Mouse (Mus musculus) MEL-GATA-1-ER (cell line): ENCODE results near the gene Rasgrf2.
"Not testable (repeated sequence)": the region's sequence is repeated elsewhere in the genome, so short reads cannot be mapped to it uniquely, and the experiment has no call there.

Source experiments
- DNase-seq: peaks from one replicate; pipeline ENCODE4 v3.0.0-alpha.2; 2012; ENCODE audit warnings: low read depth; ENCODE audit errors: extremely low read depth

Gene Rasgrf2

DNA sequence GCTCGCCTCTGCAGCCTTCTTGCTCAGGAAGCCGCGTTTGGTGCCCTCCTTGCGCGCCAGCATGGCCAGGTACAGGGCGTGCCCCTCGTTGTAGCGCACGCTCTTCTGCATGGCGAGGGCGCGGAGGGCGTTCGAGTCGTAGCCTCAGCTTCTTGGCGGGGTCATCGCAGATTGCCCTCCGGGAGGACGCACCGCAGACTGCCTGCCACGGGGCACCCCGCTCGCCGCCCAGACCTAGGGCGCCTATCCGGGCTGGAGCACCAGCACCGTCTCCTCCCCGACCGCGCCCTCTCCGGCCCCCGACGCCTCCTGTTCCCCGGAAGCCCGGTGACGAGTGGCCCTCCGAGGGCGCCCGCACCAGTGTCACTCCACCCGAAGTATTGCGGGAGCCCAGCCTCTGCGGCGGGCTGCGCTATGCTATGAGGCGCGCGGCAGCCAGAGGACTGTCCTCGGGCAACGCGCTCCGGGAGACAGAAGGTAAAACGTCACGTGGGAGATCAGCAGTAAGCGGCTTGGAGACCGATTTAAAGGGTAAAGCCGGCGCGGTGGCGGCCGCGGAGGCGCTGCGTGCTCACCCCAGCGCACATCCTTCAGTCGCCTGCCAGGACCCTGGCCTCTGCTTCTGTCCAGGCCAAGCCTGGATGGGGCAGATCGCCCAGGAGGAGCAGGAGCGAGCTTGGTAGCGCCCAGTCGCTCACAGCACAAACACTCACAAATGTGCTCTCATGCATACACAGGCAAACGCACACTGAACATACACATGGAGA, at the start of gene Rasgrf2:
TSS of gene Rasgrf2 (minus strand) at position 273 of the 767 bp plus-strand sequence.
- no peak for DNase-seq

- not testable (repeated sequence) for DNase-seq
Observed at GRCm38 (mm10) chr13:92172686-92173085, 41.2 kb upstream of the Rasgrf2 start.

DNA sequence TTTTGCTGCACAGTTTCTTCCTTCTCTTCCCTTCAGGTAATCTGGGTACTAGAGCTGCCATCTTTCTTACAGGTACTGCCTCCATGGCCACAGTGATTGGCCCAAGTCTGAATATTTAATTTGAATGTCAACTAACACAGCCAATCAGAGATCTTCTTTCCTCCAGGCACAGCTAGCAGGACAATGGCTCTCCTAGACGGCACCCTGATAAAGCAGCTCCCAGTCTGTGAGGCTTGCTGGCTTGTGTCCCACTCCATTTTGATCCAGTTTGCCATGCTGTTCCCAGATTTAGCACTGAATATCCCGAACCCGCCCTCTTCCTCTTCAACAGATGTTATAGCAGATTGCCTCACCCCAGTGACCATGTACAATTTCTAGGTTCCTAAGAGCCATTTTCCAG, 19.1 kb upstream of the Rasgrf2 start:
- DNase-seq: no peak

- DNase-seq: no peak
Observed at GRCm38 (mm10) chr13:92148858-92149257, 17.4 kb upstream of the Rasgrf2 start.

DNA sequence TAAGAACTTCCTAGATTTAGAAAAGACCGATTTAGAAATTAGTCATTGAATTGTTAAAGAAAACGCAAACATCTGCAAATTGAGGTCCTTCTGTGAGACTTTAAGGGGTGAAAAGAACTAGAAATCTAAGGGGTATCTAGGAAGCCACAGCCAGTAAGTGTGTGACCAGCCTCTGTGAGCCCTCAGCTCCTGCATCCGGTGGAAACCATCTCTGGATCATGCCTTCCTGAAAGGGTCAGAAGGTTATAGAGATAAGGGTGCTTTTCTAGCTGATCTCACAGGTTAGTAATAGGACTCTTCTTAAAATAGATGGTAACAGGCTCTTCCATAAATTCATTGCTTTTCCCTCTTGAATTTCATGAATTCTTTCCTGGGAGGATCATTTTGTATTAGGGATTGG, 3.3 kb upstream of the Rasgrf2 start:
- no peak for DNase-seq

- DNase-seq: no peak
Observed at GRCm38 (mm10) chr13:92132599-92132998, 1.1 kb upstream of the Rasgrf2 start.

DNA sequence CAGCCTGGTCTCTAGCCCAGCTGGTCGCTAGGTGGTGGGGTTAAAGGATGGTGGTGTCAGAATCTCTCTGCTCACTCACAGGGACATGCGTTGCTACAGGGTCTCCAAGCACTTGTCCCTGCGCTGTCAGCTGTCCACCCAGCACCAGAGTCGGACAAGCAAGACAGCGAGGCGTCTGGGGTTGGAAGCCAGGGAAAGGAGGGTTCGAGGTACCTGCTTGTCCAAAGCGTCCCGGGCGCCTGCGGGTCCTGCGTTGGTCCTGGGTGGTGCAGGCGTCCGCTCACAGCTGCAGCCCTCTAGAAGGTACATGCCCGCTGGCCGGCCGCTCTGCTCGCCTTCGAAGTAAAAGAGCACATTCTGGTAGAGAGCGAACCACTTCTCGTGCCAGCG, 467 bp downstream of the Rasgrf2 start:
- no peak for DNase-seq

GRCm38 (mm10) chr13:92129877-92130276, 1.6 kb downstream of the Rasgrf2 start:
- no peak for DNase-seq

DNA sequence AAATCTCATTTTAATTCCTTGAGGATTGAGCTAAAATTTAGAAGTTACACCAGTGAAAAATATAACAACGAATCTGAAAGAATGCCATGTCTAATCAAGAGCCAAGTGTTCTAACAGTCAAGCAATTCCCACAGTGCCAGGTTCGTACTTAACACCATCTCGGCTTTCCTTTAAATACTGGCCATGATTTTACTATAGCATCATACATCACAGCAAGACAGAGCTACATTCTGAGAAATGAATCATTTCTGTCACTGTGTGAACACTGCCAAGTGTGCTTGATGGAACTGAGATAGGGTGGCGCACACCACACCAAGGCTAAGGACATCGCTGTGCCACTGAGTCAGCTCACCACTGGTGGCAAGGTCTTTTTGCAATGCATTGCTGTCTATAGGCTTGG, 5.6 kb downstream of the Rasgrf2 start:
- no peak for DNase-seq

- no peak for DNase-seq
Observed at GRCm38 (mm10) chr13:92119623-92120022, 11.8 kb downstream of the Rasgrf2 start.

DNA sequence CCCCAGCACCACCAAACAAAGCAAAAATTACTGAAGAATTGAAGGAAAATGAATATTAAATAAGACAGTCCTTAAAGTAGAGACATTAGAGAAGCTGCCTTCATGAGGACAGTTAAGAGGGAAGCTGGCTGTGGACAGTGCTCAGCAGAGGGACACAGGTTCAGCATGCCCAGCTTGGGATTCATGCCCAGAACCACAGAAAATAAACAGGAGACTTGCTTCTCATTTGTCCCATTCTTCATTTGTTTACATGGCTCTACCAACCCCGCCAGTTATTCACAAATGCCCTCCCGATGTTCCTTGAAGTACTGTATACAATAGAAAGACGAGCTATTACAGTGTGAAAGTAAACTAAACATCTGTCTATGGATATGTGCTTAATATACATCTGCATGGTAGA, 17.4 kb downstream of the Rasgrf2 start:
- no peak for DNase-seq

DNA sequence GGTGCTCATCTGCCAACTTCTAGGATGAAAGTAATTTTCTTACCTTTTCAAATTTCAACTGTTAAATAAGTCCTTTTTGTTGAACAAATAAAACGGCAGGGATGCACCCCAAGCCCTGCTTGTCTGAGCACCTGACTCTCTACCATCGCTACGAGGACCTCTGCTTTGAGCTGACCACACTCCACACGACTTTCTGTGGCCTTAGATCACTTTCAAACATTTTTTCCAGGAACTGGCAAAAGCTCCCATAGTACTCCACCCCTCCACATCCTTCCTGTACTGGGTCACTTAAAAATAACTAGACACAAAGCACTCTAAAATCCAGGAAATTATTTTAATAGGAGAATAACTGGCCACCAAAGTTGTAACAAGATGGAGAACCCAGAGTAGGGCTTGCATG, 23.2 kb downstream of the Rasgrf2 start:
- no peak for DNase-seq

DNA sequence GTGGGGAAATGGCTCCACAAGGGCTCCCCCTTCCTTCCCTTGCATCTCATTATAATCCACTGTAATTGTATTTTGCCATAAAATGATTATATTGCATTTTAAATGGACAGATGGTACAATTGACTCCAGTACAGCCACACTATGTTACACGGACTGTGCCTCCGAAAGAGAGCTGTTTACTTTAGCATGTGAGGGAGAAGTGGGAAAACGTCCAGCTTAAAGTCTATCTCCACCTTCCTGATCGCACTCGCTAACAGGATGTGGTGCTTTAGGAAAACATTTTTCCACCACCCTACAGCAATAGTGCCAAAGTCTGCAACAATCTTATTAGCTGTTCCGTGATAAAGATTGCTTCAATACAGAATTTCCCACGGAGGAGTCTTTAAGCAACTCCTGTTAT, 27.2 kb downstream of the Rasgrf2 start:
- no peak for DNase-seq

- DNase-seq: no peak
Observed at GRCm38 (mm10) chr13:92098484-92098883, 33.0 kb downstream of the Rasgrf2 start.

DNA sequence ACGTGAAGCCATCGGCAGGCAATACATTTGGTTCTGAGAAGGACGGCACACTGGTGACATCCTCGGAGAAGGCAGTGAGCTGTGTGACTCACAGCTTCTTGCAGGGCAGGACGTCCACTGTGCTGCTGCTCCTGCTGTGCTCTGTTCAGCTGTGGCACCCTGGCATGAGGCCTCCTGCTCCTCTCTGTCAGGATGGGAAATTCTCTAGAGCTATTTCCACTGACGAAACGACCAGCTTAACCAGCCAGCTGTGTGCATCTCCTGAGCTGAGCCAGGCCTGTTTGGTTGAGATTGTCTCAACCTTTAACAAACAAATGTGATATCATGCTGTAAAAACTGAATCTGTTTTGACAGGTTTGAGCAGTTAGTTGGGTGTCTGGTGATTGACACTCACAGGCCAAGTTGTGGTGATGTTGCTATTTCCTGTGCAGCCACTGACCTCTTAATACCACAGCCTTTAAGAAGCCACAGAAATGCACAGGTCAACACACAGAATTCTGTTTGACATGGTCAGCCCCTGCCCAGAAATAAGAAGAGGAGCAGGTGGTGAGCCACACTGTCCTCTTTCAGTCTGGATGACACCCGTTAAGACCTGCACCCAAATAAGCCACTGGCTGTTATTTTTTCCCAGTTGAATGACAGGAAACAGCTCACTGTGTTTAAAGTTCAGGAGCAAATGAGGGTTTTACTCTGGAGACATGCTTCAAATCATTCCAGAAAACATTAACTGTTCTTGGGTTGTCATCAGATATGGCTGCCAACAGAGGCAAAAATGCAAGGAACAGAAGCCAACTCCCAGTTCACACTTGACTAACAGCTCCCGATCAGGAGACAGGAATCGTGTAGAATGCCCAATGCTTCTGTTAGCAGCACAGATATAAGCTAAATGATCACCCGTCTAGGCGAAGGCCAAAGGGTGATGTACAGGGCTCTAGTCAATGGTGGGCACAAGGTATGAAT, 36.0 kb downstream of the Rasgrf2 start:
- no peak for DNase-seq

- no peak for DNase-seq
Observed at GRCm38 (mm10) chr13:92093712-92094290, 37.7 kb downstream of the Rasgrf2 start.

- DNase-seq: no peak
Observed at GRCm38 (mm10) chr13:92073111-92073510, 58.3 kb downstream of the Rasgrf2 start.

- DNase-seq: no peak
Observed at GRCm38 (mm10) chr13:92068651-92069050, 62.8 kb downstream of the Rasgrf2 start.

DNA sequence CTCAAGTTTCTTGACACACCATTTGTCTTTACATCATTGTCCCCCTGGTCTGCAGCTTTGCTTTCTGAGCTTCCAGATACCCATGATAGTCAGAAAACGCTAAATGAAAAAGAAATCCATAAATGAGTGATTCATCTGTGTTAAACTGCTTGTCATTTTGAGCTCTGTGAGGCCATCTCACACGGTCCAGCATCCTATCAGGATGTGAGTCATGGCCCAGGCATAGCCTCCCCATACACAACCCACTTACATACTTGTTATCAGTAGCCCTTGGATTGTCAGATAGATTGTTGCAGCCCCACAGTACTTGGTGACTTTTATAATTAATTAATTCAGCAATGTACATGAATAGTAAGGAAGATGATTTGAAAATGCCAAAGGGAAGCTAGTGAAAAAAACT, 63.6 kb downstream of the Rasgrf2 start:
- DNase-seq: no peak

- no peak for DNase-seq
Observed at GRCm38 (mm10) chr13:92053748-92054147, 77.7 kb downstream of the Rasgrf2 start.

DNA sequence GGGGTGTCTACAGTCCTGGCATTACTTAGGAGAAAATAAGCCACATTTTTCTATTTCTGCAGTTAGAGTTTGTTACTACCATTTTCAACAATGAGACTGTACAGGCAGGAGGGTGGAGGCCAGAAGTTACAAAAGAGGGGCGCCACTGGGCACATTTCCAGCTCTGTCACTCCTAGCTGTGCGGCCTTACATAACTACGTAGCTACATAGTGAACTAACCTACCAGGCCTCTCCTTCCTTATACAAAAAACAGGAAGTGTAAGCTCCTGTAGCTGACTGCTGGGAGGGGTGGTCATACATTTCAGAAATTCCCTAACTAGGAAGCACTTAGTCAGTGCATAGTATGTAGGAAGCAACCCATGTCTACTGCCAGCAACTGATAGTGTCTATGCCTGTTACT, 78.5 kb downstream of the Rasgrf2 start:
- no peak for DNase-seq

- no peak for DNase-seq
Observed at GRCm38 (mm10) chr13:92051216-92051615, 80.2 kb downstream of the Rasgrf2 start.
